Mouse (Mus musculus): ENCODE measurements around the gene Adcy5. TPM values are rescaled to one million over a fixed set of nuclear protein-coding genes. Genes with fewer than 3 reads are reported as not detected.

Gene Adcy5
- total and polyA plus RNA-seq, 2 experiments: 0.46 to 1.6 TPM

DNA sequence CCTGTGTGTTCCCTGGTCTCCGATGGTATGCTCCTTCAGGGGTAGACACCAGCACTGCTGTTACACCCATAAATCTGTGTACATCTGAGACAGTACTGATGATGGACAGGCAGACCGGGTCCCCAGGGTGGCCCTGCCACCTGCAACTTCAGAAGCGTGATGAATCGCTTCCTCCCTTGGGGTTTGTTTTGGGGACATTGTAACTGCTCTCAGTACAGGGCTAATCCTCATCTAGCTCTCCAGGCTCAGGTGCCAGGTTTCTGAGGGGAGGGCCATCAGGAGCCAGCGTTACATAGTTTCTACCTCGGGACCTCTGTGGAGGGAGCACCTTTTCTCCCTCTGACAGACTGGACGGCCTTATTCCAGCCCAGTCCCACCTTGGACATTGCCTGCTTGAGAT lies 36.1 kb downstream of the Adcy5 start:
- H3K79me2 ChIP-seq (ENCODE audit: control insufficient read depth, insufficient read depth, low read length): no peaks in the 10 kb centered on the region
- H3K27ac ChIP-seq (replicated peaks; ENCODE audit: insufficient read depth, low read depth, low read length): no peak overlapping the region
- H3K9ac ChIP-seq (ENCODE audit: low read depth, low read length): no peak overlapping the region
- TF ChIP-seq CTCF (IDR thresholded peaks at IDR 0.05; ENCODE audit: low read depth, low read length) (no peak), POLR2A (IDR thresholded peaks at IDR 0.05; ENCODE audit: extremely low read depth, insufficient read depth, low read length) (no peak)
- no peak overlapping the region for H3K4me3 ChIP-seq (ENCODE audit: insufficient read depth, low read depth, low read length)
- WGBS: 79% methylated on average over 7 of the region's 7 CpGs
- H3K4me1 ChIP-seq (ENCODE audit: control insufficient read depth, insufficient read depth, low read length): no peaks in the 10 kb centered on the region
- no peaks in the 10 kb centered on the region for H3K36me3 ChIP-seq (ENCODE audit: control insufficient read depth, insufficient read depth, low read length)
- H3K27me3 ChIP-seq (ENCODE audit: control insufficient read depth, insufficient read depth, low read length): no peaks in the 10 kb centered on the region
- DNase-seq (ENCODE audit: extremely low read depth, low read depth, low spot score): no peak

DNA sequence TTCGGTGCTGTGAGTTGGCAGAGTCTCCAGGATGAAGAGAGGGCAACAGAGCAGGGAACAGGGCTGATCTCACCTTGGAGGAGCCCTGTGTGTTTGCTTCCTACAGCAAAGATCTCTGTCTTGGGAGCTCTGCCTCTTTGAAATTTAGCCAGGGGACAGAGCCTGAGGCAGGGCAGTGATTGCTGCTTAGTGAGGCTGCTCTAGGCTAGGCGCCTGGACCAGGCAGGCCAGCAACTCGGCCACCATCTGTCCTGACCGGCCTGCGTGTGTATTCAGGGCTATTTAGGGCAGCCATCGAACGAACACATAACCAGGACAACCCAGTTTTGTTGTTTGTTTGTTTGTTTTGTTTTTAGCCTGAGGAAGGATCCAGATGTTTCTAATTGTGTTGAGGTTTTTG lies 36.6 kb downstream of the Adcy5 start:
- no peak for TF ChIP-seq POLR2A (IDR thresholded peaks at IDR 0.05; ENCODE audit: extremely low read depth, insufficient read depth, low read length)
- TF ChIP-seq CTCF (IDR thresholded peaks at IDR 0.05; ENCODE audit: low read depth, low read length): no peak
- no peak overlapping the region for H3K27ac ChIP-seq (replicated peaks; ENCODE audit: insufficient read depth, low read depth, low read length)
- 69% methylated on average over 7 of the region's 7 CpGs for whole genome bisulfite sequencing

DNA sequence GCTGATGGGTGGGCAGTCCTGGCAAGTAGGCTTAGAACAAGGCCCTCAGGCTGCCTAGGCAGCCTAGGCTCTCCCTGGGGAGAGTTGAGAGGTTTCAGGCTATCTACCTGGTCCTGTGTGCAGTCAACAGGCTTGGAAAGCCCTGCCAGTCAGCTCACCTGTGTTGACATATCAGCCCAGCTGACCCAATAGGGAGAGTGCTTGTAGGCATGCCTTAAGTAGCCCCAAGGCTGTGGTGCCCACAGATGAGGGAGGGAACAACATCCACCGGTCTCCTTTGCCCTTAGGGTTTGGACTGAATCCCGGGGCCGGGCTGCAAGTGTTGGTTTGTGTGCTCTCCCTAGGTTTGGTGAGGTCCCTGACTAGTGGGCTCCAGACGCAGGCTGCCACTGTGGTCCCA lies 37.8 kb downstream of the Adcy5 start:
- WGBS: 79% methylated on average over 4 of the region's 4 CpGs
- no peak for DNase-seq (ENCODE audit: extremely low read depth, low read depth, low spot score)
- TF ChIP-seq CTCF (IDR thresholded peaks at IDR 0.05; ENCODE audit: low read depth, low read length) (no peak), POLR2A (IDR thresholded peaks at IDR 0.05; ENCODE audit: extremely low read depth, insufficient read depth, low read length) (no peak)

More for the DNA sequence above, 36.6 kb downstream of the Adcy5 start:
- Histone ChIP-seq H3K9ac (ENCODE audit: low read depth, low read length) (no peak overlapping the region), H3K4me1 (ENCODE audit: control insufficient read depth, insufficient read depth, low read length) (no peaks in the 10 kb centered on the region), H3K79me2 (ENCODE audit: control insufficient read depth, insufficient read depth, low read length) (no peaks in the 10 kb centered on the region), H3K27me3 (ENCODE audit: control insufficient read depth, insufficient read depth, low read length) (no peaks in the 10 kb centered on the region), H3K36me3 (ENCODE audit: control insufficient read depth, insufficient read depth, low read length) (no peaks in the 10 kb centered on the region), H3K4me3 (ENCODE audit: insufficient read depth, low read depth, low read length) (no peak overlapping the region)
- DNase-seq (ENCODE audit: extremely low read depth, low read depth, low spot score): no peak

DNA sequence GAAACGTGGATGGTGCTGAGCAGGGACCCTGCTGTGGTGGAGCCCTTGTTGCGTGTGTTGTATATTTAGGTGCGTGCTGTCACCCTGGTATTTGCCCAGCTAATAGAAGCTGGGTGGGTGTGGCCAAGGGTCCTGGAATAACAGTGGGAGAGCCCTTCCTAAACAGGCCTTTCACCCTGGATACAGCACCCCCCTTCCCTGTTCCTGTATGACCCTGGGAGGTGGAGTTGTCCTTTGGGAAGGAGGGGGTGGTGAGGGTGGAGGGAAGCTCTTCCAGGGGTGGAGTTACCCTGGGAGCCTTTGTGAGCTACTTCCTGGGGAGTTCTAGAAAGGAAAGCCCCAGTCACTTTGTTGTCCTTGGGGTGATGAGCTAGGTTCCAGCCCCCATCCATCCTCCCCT lies 38.7 kb downstream of the Adcy5 start:
- DNase-seq (ENCODE audit: extremely low read depth, low read depth, low spot score): no peak
- WGBS: 62% methylated on average over 3 of the region's 3 CpGs

More for the DNA sequence above, 37.8 kb downstream of the Adcy5 start:
- Histone ChIP-seq H3K79me2 (ENCODE audit: control insufficient read depth, insufficient read depth, low read length) (no peaks in the 10 kb centered on the region), H3K27ac (replicated peaks; ENCODE audit: insufficient read depth, low read depth, low read length) (no peak overlapping the region), H3K4me1 (ENCODE audit: control insufficient read depth, insufficient read depth, low read length) (no peaks in the 10 kb centered on the region), H3K27me3 (ENCODE audit: control insufficient read depth, insufficient read depth, low read length) (no peaks in the 10 kb centered on the region), H3K9ac (ENCODE audit: low read depth, low read length) (no peak overlapping the region), H3K36me3 (ENCODE audit: control insufficient read depth, insufficient read depth, low read length) (no peaks in the 10 kb centered on the region), H3K4me3 (ENCODE audit: insufficient read depth, low read depth, low read length) (no peak overlapping the region)

DNA sequence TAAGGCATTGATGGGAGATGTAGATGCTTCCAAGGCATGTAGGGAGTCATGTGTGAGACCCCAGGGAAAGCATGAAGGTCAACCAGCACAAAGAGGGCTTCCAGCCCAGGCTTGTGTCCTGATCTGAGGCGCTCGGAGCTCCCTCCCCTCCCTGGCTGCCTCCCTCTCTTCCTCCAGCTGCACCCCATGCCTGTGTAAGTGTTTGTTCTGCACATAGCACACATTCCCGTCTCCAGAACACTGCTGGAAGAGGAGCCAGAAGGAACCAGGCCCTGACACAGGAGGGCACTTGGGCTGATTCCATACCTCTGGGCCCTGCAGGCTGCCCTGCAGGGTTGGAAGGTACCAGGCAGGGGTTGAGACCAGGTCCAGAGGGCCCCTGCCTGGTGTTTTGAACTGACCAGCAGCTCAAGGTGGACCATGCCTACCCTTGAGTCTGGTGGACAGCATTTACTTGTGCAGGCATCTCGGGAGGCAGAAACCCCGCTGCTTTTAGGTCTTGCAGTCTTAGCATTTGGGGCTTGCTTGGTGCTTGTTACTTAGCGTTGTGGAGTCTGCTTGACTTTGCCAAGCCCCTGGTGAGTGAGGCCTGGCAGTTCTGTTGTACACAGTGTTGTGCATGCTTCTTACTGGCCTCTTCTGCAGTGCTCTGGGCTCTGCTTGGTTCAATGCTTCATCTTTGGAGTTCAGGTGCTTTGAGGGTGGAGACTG lies 45.2 kb downstream of the Adcy5 start:
- WGBS: 75% methylated on average over 6 of the region's 6 CpGs
- Histone ChIP-seq H3K4me3 (ENCODE audit: insufficient read depth, low read depth, low read length) (no peak overlapping the region), H3K4me1 (ENCODE audit: control insufficient read depth, insufficient read depth, low read length) (peaks cover 3% of the 10 kb centered on the region; the same call in 1 of the 2 replicates), H3K9ac (ENCODE audit: low read depth, low read length) (no peak overlapping the region), H3K27me3 (ENCODE audit: control insufficient read depth, insufficient read depth, low read length) (no peaks in the 10 kb centered on the region), H3K27ac (replicated peaks; ENCODE audit: insufficient read depth, low read depth, low read length) (peak overlapping the region; percentile 56), H3K79me2 (ENCODE audit: control insufficient read depth, insufficient read depth, low read length) (no peaks in the 10 kb centered on the region), H3K36me3 (ENCODE audit: control insufficient read depth, insufficient read depth, low read length) (no peaks in the 10 kb centered on the region)
- TF ChIP-seq POLR2A (IDR thresholded peaks at IDR 0.05; ENCODE audit: extremely low read depth, insufficient read depth, low read length): no peak
- no peak for TF ChIP-seq CTCF (IDR thresholded peaks at IDR 0.05; ENCODE audit: low read depth, low read length)
- DNase-seq (ENCODE audit: extremely low read depth, low read depth, low spot score): no peak

More for the DNA sequence above, 38.7 kb downstream of the Adcy5 start:
- Histone ChIP-seq H3K36me3 (ENCODE audit: control insufficient read depth, insufficient read depth, low read length) (no peaks in the 10 kb centered on the region), H3K79me2 (ENCODE audit: control insufficient read depth, insufficient read depth, low read length) (no peaks in the 10 kb centered on the region), H3K27me3 (ENCODE audit: control insufficient read depth, insufficient read depth, low read length) (no peaks in the 10 kb centered on the region), H3K4me3 (ENCODE audit: insufficient read depth, low read depth, low read length) (no peak overlapping the region), H3K9ac (ENCODE audit: low read depth, low read length) (no peak overlapping the region), H3K4me1 (ENCODE audit: control insufficient read depth, insufficient read depth, low read length) (no peaks in the 10 kb centered on the region), H3K27ac (replicated peaks; ENCODE audit: insufficient read depth, low read depth, low read length) (0 out of 2 replicates have a peak overlapping the region, but pooled peaks have one; percentile 7)
- no peak for TF ChIP-seq POLR2A (IDR thresholded peaks at IDR 0.05; ENCODE audit: extremely low read depth, insufficient read depth, low read length)

DNA sequence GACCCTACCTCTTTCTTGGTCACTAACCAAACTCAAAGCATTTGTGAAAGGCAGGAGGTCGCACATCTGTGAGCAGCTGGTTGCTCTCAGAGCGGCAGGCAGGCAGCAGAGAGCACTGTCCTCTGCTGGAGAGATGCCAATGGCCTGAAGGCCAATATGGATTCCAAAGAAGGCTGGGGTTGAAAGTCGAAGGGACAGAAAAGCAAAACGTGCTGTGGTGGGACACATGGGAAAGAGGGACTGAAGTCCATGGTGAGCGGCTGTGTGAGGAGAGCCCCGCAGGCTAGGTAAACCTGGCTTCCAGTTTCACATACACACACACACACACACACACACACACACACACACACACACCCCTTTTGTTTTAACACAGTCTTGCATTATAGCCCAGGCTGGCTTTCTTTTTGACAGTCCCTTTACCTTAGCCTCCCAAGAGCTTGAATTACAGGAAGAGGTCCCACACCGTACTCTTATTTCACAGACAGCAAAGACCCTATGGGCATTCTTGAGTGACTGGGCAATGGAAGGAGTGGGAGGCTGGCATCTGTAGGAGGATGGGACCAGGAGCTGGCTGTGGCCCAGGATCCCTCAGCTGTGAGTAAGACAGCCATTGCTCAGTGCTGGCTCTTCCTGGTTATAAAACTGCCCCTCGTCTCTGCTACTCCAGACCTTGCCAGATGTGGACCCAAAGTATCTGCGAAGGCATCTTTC lies 45.9 kb downstream of the Adcy5 start:
- peak; percentile 38 for DNase-seq (ENCODE audit: extremely low read depth, low read depth, low spot score)
- WGBS: 63% methylated on average over 9 of the region's 9 CpGs
- Histone ChIP-seq H3K79me2 (ENCODE audit: control insufficient read depth, insufficient read depth, low read length) (no peaks in the 10 kb centered on the region), H3K4me1 (ENCODE audit: control insufficient read depth, insufficient read depth, low read length) (peaks cover 3% of the 10 kb centered on the region; the same call in 1 of the 2 replicates), H3K4me3 (ENCODE audit: insufficient read depth, low read depth, low read length) (no peak overlapping the region), H3K9ac (ENCODE audit: low read depth, low read length) (no peak overlapping the region), H3K27me3 (ENCODE audit: control insufficient read depth, insufficient read depth, low read length) (no peaks in the 10 kb centered on the region), H3K36me3 (ENCODE audit: control insufficient read depth, insufficient read depth, low read length) (no peaks in the 10 kb centered on the region), H3K27ac (replicated peaks; ENCODE audit: insufficient read depth, low read depth, low read length) (peak overlapping the region; percentile 56)
- no peak for TF ChIP-seq CTCF (IDR thresholded peaks at IDR 0.05; ENCODE audit: low read depth, low read length)
- TF ChIP-seq POLR2A (IDR thresholded peaks at IDR 0.05; ENCODE audit: extremely low read depth, insufficient read depth, low read length): no peak

All from liver, adult 2 months (tissue).